Mouse (Mus musculus): Measurements from ENCODE around the gene Cel. TPM values are rescaled to one million over a fixed set of nuclear protein-coding genes. Genes with fewer than 3 reads are reported as not detected.

Gene Cel
- total and polyA plus RNA-seq, 2 experiments from 2014 or later: not detected

DNA sequence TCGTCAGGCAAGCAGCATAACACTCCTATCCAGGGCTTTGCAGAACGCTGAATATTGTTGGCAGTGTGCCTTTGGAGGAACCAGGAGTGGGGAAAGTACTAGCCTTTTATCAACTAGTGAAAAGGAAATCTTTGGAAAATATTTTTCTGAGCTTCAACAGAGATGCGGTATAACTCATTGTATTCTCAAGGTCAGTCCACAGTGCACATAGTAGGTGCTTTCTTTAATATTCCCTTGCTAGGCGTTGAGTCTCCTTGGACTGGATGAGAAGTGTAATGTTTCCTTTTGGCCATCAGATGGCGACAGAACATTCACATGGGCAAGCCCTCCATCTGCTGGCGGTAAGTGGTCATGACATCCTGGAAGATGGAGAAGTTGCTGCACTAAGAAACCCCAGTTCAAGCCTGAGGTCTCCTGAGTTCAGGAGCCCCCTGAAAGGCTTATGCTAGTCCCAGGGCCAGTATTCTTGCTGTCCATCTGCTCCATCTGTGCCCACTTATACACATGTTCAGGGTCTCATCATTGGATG, 21.9 kb upstream of the Cel start:
- ATAC-seq: no peak
- 16% methylated on average over 6 of the region's 6 CpGs for WGBS
- Histone ChIP-seq H3K4me2 (ENCODE audit: low read depth, low read length) (no peak overlapping the region), H3K4me3 (ENCODE audit: low read length) (no peak overlapping the region), H3K27me3 (ENCODE audit: insufficient read depth, low read length) (no peaks in the 10 kb centered on the region), H3K4me1 (ENCODE audit: insufficient read depth, low read length) (peaks cover 10% of the 10 kb centered on the region; the same call in 1 of the 2 replicates), H3K36me3 (ENCODE audit: insufficient read depth, low read length) (no peaks in the 10 kb centered on the region), H3K9me3 (ENCODE audit: low read length) (no peaks in the 10 kb centered on the region), H3K9ac (replicated peaks; ENCODE audit: low read length) (no peak overlapping the region), H3K27ac (no peak overlapping the region)
- peak; percentile 100 for TF ChIP-seq CTCF (IDR thresholded peaks at IDR 0.05; ENCODE audit: low read depth)
- peak; percentile 90 for DNase-seq (ENCODE audit: low spot score)

DNA sequence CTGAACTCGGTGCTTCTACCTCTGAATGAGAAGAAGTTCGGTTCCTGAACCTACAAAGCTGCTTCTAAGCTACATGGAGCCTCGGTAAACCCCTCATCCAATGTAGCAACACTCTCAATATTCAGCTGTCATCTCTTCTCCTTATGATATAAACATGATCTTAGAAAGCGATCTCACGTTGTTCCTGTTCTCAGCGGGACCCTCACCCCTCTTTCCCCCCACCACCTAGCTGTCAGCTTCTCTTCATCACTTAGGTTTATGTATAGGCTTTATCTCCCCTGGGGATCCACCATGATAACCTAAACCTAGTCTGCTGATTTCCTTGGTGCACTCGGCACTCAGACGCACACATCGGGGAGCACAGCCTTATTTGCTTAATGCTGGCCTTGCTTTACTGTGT, 20.4 kb upstream of the Cel start, which contains the start of gene Gtf3c5:
Gene Gtf3c5 (minus strand): TSS at position 101 of the 400 bp plus-strand sequence.
- Histone ChIP-seq H3K36me3 (ENCODE audit: insufficient read depth, low read length) (no peaks in the 10 kb centered on the region), H3K9me3 (ENCODE audit: low read length) (no peaks in the 10 kb centered on the region), H3K4me3 (ENCODE audit: low read length) (peak within 1 kb of the TSS; percentile 65), H3K27me3 (ENCODE audit: insufficient read depth, low read length) (no peaks in the 10 kb centered on the region), H3K4me1 (ENCODE audit: insufficient read depth, low read length) (peaks cover 10% of the 10 kb centered on the region; the same call in 1 of the 2 replicates), H3K27ac (peak within 1 kb of the TSS; percentile 97), H3K9ac (replicated peaks; ENCODE audit: low read length) (peak within 1 kb of the TSS; percentile 73), H3K4me2 (ENCODE audit: low read depth, low read length) (peak within 1 kb of the TSS; percentile 57)
- no peak for ATAC-seq
- no peak for DNase-seq (ENCODE audit: low spot score)
- TF ChIP-seq CTCF (IDR thresholded peaks at IDR 0.05; ENCODE audit: low read depth): no peak
- 73% methylated on average over 9 of the region's 9 CpGs for WGBS

DNA sequence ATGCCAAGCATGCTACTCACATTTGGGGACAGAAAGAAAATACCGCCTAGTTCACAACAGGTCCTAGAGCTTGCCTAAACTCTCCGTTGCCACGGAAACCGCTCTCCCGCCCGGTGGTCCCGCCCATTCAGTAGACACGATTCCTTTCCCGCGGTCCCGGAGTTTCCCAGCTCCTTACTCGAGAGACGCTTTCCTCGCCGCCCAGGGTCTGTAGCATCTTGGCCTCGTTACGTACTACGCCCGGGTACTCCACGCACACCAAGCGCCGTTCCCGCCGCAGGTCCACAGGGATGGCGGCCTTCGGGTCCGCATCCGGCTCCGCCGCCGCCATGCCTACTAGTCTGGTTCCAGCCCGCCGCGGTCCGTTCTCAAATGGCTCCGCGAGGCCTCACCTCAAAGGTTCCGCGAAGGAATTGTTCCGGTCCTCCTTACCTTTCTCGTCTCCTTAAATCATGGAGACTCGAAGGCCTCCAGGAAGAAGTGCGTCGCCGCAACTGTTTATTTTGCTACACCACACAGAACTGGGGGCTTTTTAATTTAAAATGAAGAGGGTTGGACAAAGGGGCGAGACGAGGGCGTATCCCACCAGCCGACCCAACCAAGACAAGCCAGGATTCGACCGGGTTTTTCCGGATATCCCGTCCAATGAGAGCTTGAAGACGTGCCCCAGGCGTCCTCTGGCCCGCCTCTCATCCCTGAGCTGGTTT, 19.6 kb upstream of the Cel start:
- Histone ChIP-seq H3K4me3 (ENCODE audit: low read length) (peak overlapping the region; percentile 65), H3K27me3 (ENCODE audit: insufficient read depth, low read length) (no peaks in the 10 kb centered on the region), H3K4me2 (ENCODE audit: low read depth, low read length) (peak overlapping the region; percentile 57), H3K9me3 (ENCODE audit: low read length) (no peaks in the 10 kb centered on the region), H3K36me3 (ENCODE audit: insufficient read depth, low read length) (peaks cover 2% of the 10 kb centered on the region; the same call in 1 of the 2 replicates), H3K9ac (replicated peaks; ENCODE audit: low read length) (peak overlapping the region; percentile 73), H3K27ac (peak overlapping the region; percentile 97), H3K4me1 (ENCODE audit: insufficient read depth, low read length) (peaks cover 10% of the 10 kb centered on the region; the same call in 1 of the 2 replicates)
- TF ChIP-seq CTCF (IDR thresholded peaks at IDR 0.05; ENCODE audit: low read depth): no peak
- peak; percentile 93 for ATAC-seq
- under 1% methylated on average over 56 of the region's 56 CpGs for WGBS
- peak; percentile 96 for DNase-seq (ENCODE audit: low spot score)

DNA sequence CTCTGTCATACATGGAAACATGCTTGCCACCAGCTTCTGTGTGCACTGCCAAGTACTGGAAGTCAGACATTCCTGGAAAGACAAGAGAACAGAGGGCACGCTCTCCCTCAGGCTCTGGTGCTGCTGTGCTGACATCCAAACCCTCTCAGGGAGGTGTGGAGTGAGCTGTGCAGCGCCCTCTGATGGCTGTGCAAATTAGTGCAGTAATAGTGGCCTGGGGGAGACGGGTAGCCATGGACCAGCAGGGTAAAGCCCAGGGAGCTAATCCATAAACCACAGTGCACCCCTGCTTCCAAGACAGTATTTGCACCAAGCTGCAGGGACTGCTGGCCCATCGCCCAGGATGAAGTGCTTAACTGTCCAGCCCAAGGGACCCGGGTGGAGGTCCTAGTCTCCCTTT, 14.8 kb upstream of the Cel start:
- H3K36me3 ChIP-seq (ENCODE audit: insufficient read depth, low read length): peaks cover 31% of the 10 kb centered on the region

DNA sequence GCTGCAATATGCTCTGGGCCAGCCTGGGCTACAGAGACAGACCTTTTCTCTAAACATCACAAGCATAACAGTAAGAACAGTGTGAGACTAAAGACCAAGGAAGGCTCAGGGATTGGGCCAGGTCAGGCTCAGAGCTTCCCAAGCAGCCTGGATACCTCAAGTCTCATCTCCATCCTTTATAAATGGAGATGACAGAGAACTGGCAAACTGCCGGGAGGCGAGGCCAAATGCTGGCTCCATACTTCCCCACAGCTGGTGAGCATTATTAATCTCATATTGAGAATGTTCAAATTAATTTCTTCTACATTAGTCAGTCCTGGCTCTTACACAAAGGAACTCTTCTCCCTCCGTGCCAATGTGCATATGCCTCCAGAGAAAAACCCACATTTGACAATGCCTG, 13.6 kb upstream of the Cel start:
- Histone ChIP-seq H3K27ac (no peak overlapping the region), H3K9me3 (ENCODE audit: low read length) (no peaks in the 10 kb centered on the region), H3K4me2 (ENCODE audit: low read depth, low read length) (no peak overlapping the region), H3K4me1 (ENCODE audit: insufficient read depth, low read length) (peaks cover 7% of the 10 kb centered on the region; the same call in 1 of the 2 replicates), H3K27me3 (ENCODE audit: insufficient read depth, low read length) (no peaks in the 10 kb centered on the region), H3K4me3 (ENCODE audit: low read length) (no peak overlapping the region), H3K9ac (replicated peaks; ENCODE audit: low read length) (no peak overlapping the region), H3K36me3 (ENCODE audit: insufficient read depth, low read length) (peaks cover 42% of the 10 kb centered on the region)
- DNase-seq (ENCODE audit: low spot score): peak; percentile 61
- no peak for TF ChIP-seq CTCF (IDR thresholded peaks at IDR 0.05; ENCODE audit: low read depth)
- 69% methylated on average over 3 of the region's 3 CpGs for WGBS
- peak; percentile 8; the same call in 1 of the 2 replicates for ATAC-seq

More for the DNA sequence above, 14.8 kb upstream of the Cel start:
- Histone ChIP-seq H3K27ac (no peak overlapping the region), H3K9ac (replicated peaks; ENCODE audit: low read length) (no peak overlapping the region), H3K9me3 (ENCODE audit: low read length) (no peaks in the 10 kb centered on the region), H3K27me3 (ENCODE audit: insufficient read depth, low read length) (no peaks in the 10 kb centered on the region), H3K4me1 (ENCODE audit: insufficient read depth, low read length) (peaks cover 10% of the 10 kb centered on the region; the same call in 1 of the 2 replicates), H3K4me3 (ENCODE audit: low read length) (no peak overlapping the region), H3K4me2 (ENCODE audit: low read depth, low read length) (no peak overlapping the region)
- 58% methylated on average over 5 of the region's 5 CpGs for WGBS
- ATAC-seq (no peak), DNase-seq (ENCODE audit: low spot score) (no peak)
- TF ChIP-seq CTCF (IDR thresholded peaks at IDR 0.05; ENCODE audit: low read depth): peak; percentile 62

DNA sequence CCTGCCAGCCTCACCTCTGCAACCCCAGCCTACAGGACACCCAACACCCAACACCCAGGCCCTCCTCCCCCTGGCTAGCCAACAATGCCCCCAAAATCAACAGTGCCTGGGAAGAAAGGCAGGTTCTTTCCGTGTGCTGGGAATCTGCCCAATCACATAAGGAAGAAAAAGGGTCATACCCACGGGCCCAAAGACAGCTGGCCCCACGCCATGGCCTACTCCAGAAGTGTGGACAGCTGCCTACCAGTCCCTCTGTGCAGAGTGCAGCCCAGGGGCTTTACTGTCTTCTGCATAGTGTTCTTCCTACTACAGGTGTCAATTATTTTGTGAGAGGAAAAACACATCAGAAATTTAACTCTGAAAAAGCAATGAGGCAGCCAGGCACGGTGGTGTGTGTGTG, 12.1 kb upstream of the Cel start:
- ATAC-seq (no peak), DNase-seq (ENCODE audit: low spot score) (no peak)
- H3K27ac ChIP-seq: no peak overlapping the region
- no peak overlapping the region for H3K4me2 ChIP-seq (ENCODE audit: low read depth, low read length)
- H3K9ac ChIP-seq (replicated peaks; ENCODE audit: low read length): no peak overlapping the region
- no peaks in the 10 kb centered on the region for H3K9me3 ChIP-seq (ENCODE audit: low read length)
- H3K36me3 ChIP-seq (ENCODE audit: insufficient read depth, low read length): peaks cover 55% of the 10 kb centered on the region
- H3K27me3 ChIP-seq (ENCODE audit: insufficient read depth, low read length): no peaks in the 10 kb centered on the region
- H3K4me1 ChIP-seq (ENCODE audit: insufficient read depth, low read length): no peaks in the 10 kb centered on the region
- no peak overlapping the region for H3K4me3 ChIP-seq (ENCODE audit: low read length)
- 63% methylated on average over 4 of the region's 4 CpGs for WGBS
- TF ChIP-seq CTCF (IDR thresholded peaks at IDR 0.05; ENCODE audit: low read depth): no peak

DNA sequence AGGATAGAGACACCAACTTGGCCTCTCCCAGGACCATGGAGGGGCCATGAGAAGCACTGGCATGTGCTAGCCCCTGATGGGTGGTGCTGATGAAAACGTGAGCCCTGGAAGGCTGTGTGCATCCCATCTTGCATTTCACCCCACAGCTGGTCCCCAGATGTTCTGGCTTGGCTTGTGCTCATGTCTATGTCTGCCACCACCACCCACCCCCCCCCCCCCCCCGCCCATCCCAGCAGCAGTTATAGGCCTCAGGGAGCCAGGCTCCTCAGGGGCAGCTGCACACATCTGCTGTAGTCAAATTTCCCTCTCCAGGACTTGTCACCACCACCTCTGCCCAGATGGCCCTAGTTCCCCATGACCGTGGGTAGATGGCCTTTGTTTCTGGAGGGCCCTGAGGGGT, 6.7 kb upstream of the Cel start:
- Histone ChIP-seq H3K27ac (no peak overlapping the region), H3K27me3 (ENCODE audit: insufficient read depth, low read length) (no peaks in the 10 kb centered on the region), H3K4me1 (ENCODE audit: insufficient read depth, low read length) (no peaks in the 10 kb centered on the region), H3K36me3 (ENCODE audit: insufficient read depth, low read length) (peaks cover 65% of the 10 kb centered on the region), H3K9ac (replicated peaks; ENCODE audit: low read length) (no peak overlapping the region), H3K9me3 (ENCODE audit: low read length) (no peaks in the 10 kb centered on the region), H3K4me2 (ENCODE audit: low read depth, low read length) (no peak overlapping the region), H3K4me3 (ENCODE audit: low read length) (no peak overlapping the region)
- ATAC-seq (no peak), DNase-seq (ENCODE audit: low spot score) (no peak)
- TF ChIP-seq CTCF (IDR thresholded peaks at IDR 0.05; ENCODE audit: low read depth): no peak
- 89% methylated on average over 3 of the region's 3 CpGs for WGBS

Data from hindbrain, postnatal 0 days (tissue).